In the genomic region with DNA sequence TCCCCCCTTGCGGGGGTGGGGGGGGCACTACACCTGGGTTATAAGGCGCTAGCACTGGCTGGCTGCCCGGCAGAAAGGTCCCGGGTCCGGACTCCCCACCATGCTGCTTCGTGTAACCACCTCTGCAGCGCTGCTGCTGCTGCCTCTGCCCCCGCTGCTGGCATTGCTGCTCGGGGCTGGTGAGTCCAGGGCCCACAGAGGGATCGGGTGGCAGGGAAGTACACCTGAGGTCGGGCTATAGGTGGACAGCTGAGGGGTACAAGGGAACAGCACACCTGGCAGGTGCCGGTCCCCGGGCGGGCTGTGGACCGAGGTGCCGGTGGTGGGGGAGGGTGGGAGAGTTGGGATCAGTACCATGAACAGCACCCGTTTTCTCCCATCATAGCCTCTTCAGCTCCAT, we compare ENCODE assay signal across 9 mouse cellular contexts. TPM values are rescaled to one million over a fixed set of nuclear protein-coding genes. Genes with fewer than 3 reads are reported as not detected.
DNase-seq lines count a peak whose midpoint lies in the region; ATAC-seq and TF ChIP-seq lines count a peak whose summit lies in the region.
"Had no signal": no experiment of that assay in that cellular context is flagged by ENCODE, and none has a peak within 500 bp of the region (broad histone marks: within the 10 kb centered on the region; RNA-seq: fewer than 3 reads in every experiment).

A gene (plus strand): TSS at position 96 of the 400 bp plus-strand sequence.

- TF ChIP-seq EP300 in ES-Bruce4 (IDR thresholded peaks at IDR 0.05; ENCODE audit: insufficient read depth, low read depth, low read length): no peak

- peak; percentile 40; the same call in 1 of the 2 replicates for ATAC-seq in hindbrain, embryonic 12.5 days (ENCODE audit: low FRiP score)
- ATAC-seq in midbrain, embryonic 11.5 days (ENCODE audit: low FRiP score): peak; percentile 19; the same call in 1 of the 2 replicates
- no peak for ATAC-seq in CD4-positive, CD25-positive, alpha-beta regulatory T cell, adult 4 months

- H3K9ac ChIP-seq in ES-Bruce4 (ENCODE audit: low read depth, poor library complexity, severe bottlenecking): no peak within 1 kb of the TSS
- no peak within 1 kb of the TSS for H3K9ac ChIP-seq in hindbrain, embryonic 12.5 days
- H3K9ac ChIP-seq in midbrain, embryonic 11.5 days (ENCODE audit: low read length): 0 out of 2 replicates have a peak within 1 kb of the TSS, but pooled peaks have one; percentile 9
- H3K9ac ChIP-seq: lung, embryonic 15.5 days had no signal

- H3K4me1 ChIP-seq in ES-Bruce4 (ENCODE audit: control insufficient read depth, insufficient read depth, low read length): no peaks in the 10 kb centered on the region
- peaks cover 5% of the 10 kb centered on the region; the same call in 1 of the 2 replicates for H3K4me1 ChIP-seq in hindbrain, embryonic 12.5 days
- H3K4me1 ChIP-seq in midbrain, embryonic 11.5 days (ENCODE audit: control insufficient read depth, insufficient read depth, low read length): peaks cover 6% of the 10 kb centered on the region

- no peaks in the 10 kb centered on the region for H3K36me3 ChIP-seq in ES-Bruce4 (ENCODE audit: control insufficient read depth, insufficient read depth, low read length, poor library complexity, severe bottlenecking)
- H3K36me3 ChIP-seq in hindbrain, embryonic 12.5 days: peaks cover 40% of the 10 kb centered on the region
- peaks cover 13% of the 10 kb centered on the region for H3K36me3 ChIP-seq in midbrain, embryonic 11.5 days (ENCODE audit: control insufficient read depth, insufficient read depth, low read length)

- no peak for TF ChIP-seq CTCF in ES-Bruce4 (IDR thresholded peaks at IDR 0.05; ENCODE audit: low read depth, low read length)

- TF ChIP-seq POLR2A in ES-Bruce4 (IDR thresholded peaks at IDR 0.05; ENCODE audit: insufficient read depth, low read length): no peak

- H3K27ac ChIP-seq in ES-Bruce4 (ENCODE audit: insufficient read depth, low read length): no peak within 1 kb of the TSS
- no peak within 1 kb of the TSS for H3K27ac ChIP-seq in hindbrain, embryonic 12.5 days
- no peak within 1 kb of the TSS for H3K27ac ChIP-seq in midbrain, embryonic 11.5 days (ENCODE audit: low read depth, low read length)
- H3K27ac ChIP-seq: lung, embryonic 15.5 days had no signal

- peak; percentile 61 for DNase-seq in R1 (ENCODE audit: low read depth, low spot score)
- DNase-seq in midbrain, embryonic 11.5 days (ENCODE audit: low spot score, missing footprints): no peak
- no peak for DNase-seq in cerebellum, adult 11-12 months
- no peak for DNase-seq in spleen, postnatal 14 days (ENCODE audit: low spot score in 2 of 2)
- no peak for DNase-seq in embryo, embryonic 10 days (ENCODE audit: low spot score)

- no peaks in the 10 kb centered on the region for H3K9me3 ChIP-seq in ES-Bruce4 (replicated peaks; ENCODE audit: control insufficient read depth, insufficient read depth, low read length, poor library complexity, severe bottlenecking)
- no peaks in the 10 kb centered on the region for H3K9me3 ChIP-seq in hindbrain, embryonic 12.5 days (replicated peaks)
- no peaks in the 10 kb centered on the region for H3K9me3 ChIP-seq in midbrain, embryonic 11.5 days (ENCODE audit: control insufficient read depth, low read length)
- H3K9me3 ChIP-seq: lung, embryonic 15.5 days had no signal

- H3K4me2 ChIP-seq in hindbrain, embryonic 12.5 days (replicated peaks): peak within 1 kb of the TSS; percentile 45
- peak within 1 kb of the TSS; percentile 30; the same call in 1 of the 2 replicates for H3K4me2 ChIP-seq in midbrain, embryonic 11.5 days
- H3K4me2 ChIP-seq: lung, embryonic 15.5 days had no signal

- H3K27me3 ChIP-seq in ES-Bruce4 (ENCODE audit: control insufficient read depth, insufficient read depth, low read length, poor library complexity, severe bottlenecking): no peaks in the 10 kb centered on the region
- peaks cover 13% of the 10 kb centered on the region for H3K27me3 ChIP-seq in hindbrain, embryonic 12.5 days
- peaks cover 9% of the 10 kb centered on the region for H3K27me3 ChIP-seq in midbrain, embryonic 11.5 days (ENCODE audit: control insufficient read depth, insufficient read depth, low read length)

- WGBS in hindbrain, embryonic 12.5 days: 5% methylated on average over 17 of the region's 17 CpGs
- 4% methylated on average over 17 of the region's 17 CpGs for WGBS in midbrain, embryonic 11.5 days

- H3K4me3 ChIP-seq in ES-Bruce4 (ENCODE audit: low read depth, low read length): peak within 1 kb of the TSS; percentile 58
- H3K4me3 ChIP-seq in hindbrain, embryonic 12.5 days: peak within 1 kb of the TSS; percentile 14; the same call in 1 of the 2 replicates
- no peak within 1 kb of the TSS for H3K4me3 ChIP-seq in midbrain, embryonic 11.5 days (ENCODE audit: low read depth, low read length)
- H3K4me3 ChIP-seq: lung, embryonic 15.5 days had no signal

RNA-seq across cellular contexts. Expression of the gene that starts here (rescaled TPM):
- polyA plus RNA-seq in ES-Bruce4 (2011; ENCODE audit: insufficient read depth, insufficient read length, low read depth, missing spikeins): not detected in 2 replicates
- polyA plus RNA-seq in hindbrain, embryonic 12.5 days (2016; fragmentation: Nextera tagmentation; extraction: Ambion mirVana): 3.2 and 4.0 TPM in 2 replicates
- not detected in 2 replicates for polyA plus RNA-seq in midbrain, embryonic 11.5 days (2014; fragmentation: Nextera tagmentation; extraction: Ambion mirVana)
- polyA plus RNA-seq in CD4-positive, CD25-positive, alpha-beta regulatory T cell, adult 4 months (2017; shearing (Covaris generic)): not detected
- polyA plus RNA-seq: lung, embryonic 15.5 days had no signal

Comparison
In these comparisons a context has a peak if more than half of its experiments do, and no peak if none do; other contexts are left out.
1. Peak in ATAC-seq, H3K9ac ChIP-seq and H3K4me2 ChIP-seq in midbrain, embryonic 11.5 days; RNA of the gene not detected or under 1 TPM.